Mouse (Mus musculus): ENCODE measurements at regions not wholly inside any gene's neighbourhood (a gene's known extent, or its start where the extent isn't known, plus 50 kb on each side); places are given as distances from the start of the nearest gene placed in this dataset.

GRCm38 (mm10) chr4:114686091-114686490 lies 135.4 kb upstream of the Gm12830 start:
- TF ChIP-seq CTCF (IDR thresholded peaks at IDR 0.05; ENCODE audit: low read depth, low read length) (no peak), POLR2A (IDR thresholded peaks at IDR 0.05; ENCODE audit: insufficient read depth, low read length) (no peak), EP300 (IDR thresholded peaks at IDR 0.05; ENCODE audit: insufficient read depth, low read depth, low read length) (no peak)
